Mouse (Mus musculus): Measurements from ENCODE around the gene Tbc1d22b. TPM values are rescaled to one million over a fixed set of nuclear protein-coding genes. Genes with fewer than 3 reads are reported as not detected.
"Not testable (repeated sequence)": the region's sequence is repeated elsewhere in the genome, so short reads cannot be mapped to it uniquely, and the experiment has no call there.

Gene Tbc1d22b
- polyA plus RNA-seq, 1 experiment from 2014 or later, result 19.9 TPM

GRCm38 (mm10) chr17:29510691-29511090 lies 38.9 kb upstream of the Tbc1d22b start:
- ATAC-seq (ENCODE audit: insufficient read depth, low FRiP score, low TSS enrichment) (no peak), DNase-seq (ENCODE audit: low spot score) (no peak)
- Histone ChIP-seq H3K9me3 (ENCODE audit: control insufficient read depth, low read length) (no peaks in the 10 kb centered on the region), H3K4me3 (ENCODE audit: low read depth, low read length) (no peak overlapping the region), H3K4me2 (ENCODE audit: low read depth) (no peak overlapping the region), H3K27me3 (ENCODE audit: control insufficient read depth, insufficient read depth, low read length) (no peaks in the 10 kb centered on the region), H3K4me1 (ENCODE audit: control insufficient read depth, insufficient read depth, low read length) (no peaks in the 10 kb centered on the region), H3K9ac (ENCODE audit: low read length) (no peak overlapping the region), H3K36me3 (ENCODE audit: control insufficient read depth, insufficient read depth, low read length) (no peaks in the 10 kb centered on the region), H3K27ac (ENCODE audit: low read depth, low read length) (no peak overlapping the region)
- 62% methylated on average over 8 of the region's 8 CpGs for WGBS

- no peak overlapping the region for H3K4me3 ChIP-seq (ENCODE audit: low read depth, low read length)
- H3K4me1 ChIP-seq (ENCODE audit: control insufficient read depth, insufficient read depth, low read length), result no peaks in the 10 kb centered on the region
- no peak overlapping the region for H3K9ac ChIP-seq (ENCODE audit: low read length)
- peak; percentile 63 for DNase-seq (ENCODE audit: low spot score)
- H3K36me3 ChIP-seq (ENCODE audit: control insufficient read depth, insufficient read depth, low read length), result no peaks in the 10 kb centered on the region
- no peak overlapping the region for H3K4me2 ChIP-seq (ENCODE audit: low read depth)
- 40% methylated on average over 13 of the region's 13 CpGs for WGBS
- H3K27ac ChIP-seq (ENCODE audit: low read depth, low read length), result no peak overlapping the region
- no peaks in the 10 kb centered on the region for H3K9me3 ChIP-seq (ENCODE audit: control insufficient read depth, low read length)
- H3K27me3 ChIP-seq (ENCODE audit: control insufficient read depth, insufficient read depth, low read length), result no peaks in the 10 kb centered on the region
- ATAC-seq (ENCODE audit: insufficient read depth, low FRiP score, low TSS enrichment), result no peak; the same call in 1 of the 2 replicates
Measured at GRCm38 (mm10) chr17:29513044-29513730, 36.4 kb upstream of the Tbc1d22b start.

- WGBS, result 3% methylated on average over 11 of the region's 11 CpGs
- no peak for ATAC-seq (ENCODE audit: insufficient read depth, low FRiP score, low TSS enrichment)
Measured at GRCm38 (mm10) chr17:29514435-29514834, 35.1 kb upstream of the Tbc1d22b start.

GRCm38 (mm10) chr17:29518665-29519064 lies 30.9 kb upstream of the Tbc1d22b start:
- H3K36me3 ChIP-seq (ENCODE audit: control insufficient read depth, insufficient read depth, low read length); H3K4me1 ChIP-seq (ENCODE audit: control insufficient read depth, insufficient read depth, low read length); H3K4me2 ChIP-seq (ENCODE audit: low read depth); H3K4me3 ChIP-seq (ENCODE audit: low read depth, low read length); H3K27me3 ChIP-seq (ENCODE audit: control insufficient read depth, insufficient read depth, low read length); H3K9ac ChIP-seq (ENCODE audit: low read length); ATAC-seq (ENCODE audit: insufficient read depth, low FRiP score, low TSS enrichment); H3K9me3 ChIP-seq (ENCODE audit: control insufficient read depth, low read length); DNase-seq (ENCODE audit: low spot score); H3K27ac ChIP-seq (ENCODE audit: low read depth, low read length): not testable (repeated sequence)
- 91% methylated on average over 5 of the region's 5 CpGs for WGBS

More at GRCm38 (mm10) chr17:29514435-29514834, 35.1 kb upstream of the Tbc1d22b start:
- Histone ChIP-seq H3K4me3 (ENCODE audit: low read depth, low read length) (no peak overlapping the region), H3K9me3 (ENCODE audit: control insufficient read depth, low read length) (no peaks in the 10 kb centered on the region), H3K9ac (ENCODE audit: low read length) (no peak overlapping the region), H3K4me2 (ENCODE audit: low read depth) (no peak overlapping the region), H3K4me1 (ENCODE audit: control insufficient read depth, insufficient read depth, low read length) (no peaks in the 10 kb centered on the region), H3K36me3 (ENCODE audit: control insufficient read depth, insufficient read depth, low read length) (no peaks in the 10 kb centered on the region), H3K27me3 (ENCODE audit: control insufficient read depth, insufficient read depth, low read length) (no peaks in the 10 kb centered on the region), H3K27ac (ENCODE audit: low read depth, low read length) (no peak overlapping the region)
- peak; percentile 79 for DNase-seq (ENCODE audit: low spot score)

- no peaks in the 10 kb centered on the region for H3K27me3 ChIP-seq (ENCODE audit: control insufficient read depth, insufficient read depth, low read length)
- no peak for ATAC-seq (ENCODE audit: insufficient read depth, low FRiP score, low TSS enrichment)
- WGBS, result 77% methylated on average over 8 of the region's 8 CpGs
- no peak overlapping the region for H3K27ac ChIP-seq (ENCODE audit: low read depth, low read length)
- no peak overlapping the region for H3K9ac ChIP-seq (ENCODE audit: low read length)
- no peak overlapping the region for H3K4me2 ChIP-seq (ENCODE audit: low read depth)
- DNase-seq (ENCODE audit: low spot score), result no peak
- H3K36me3 ChIP-seq (ENCODE audit: control insufficient read depth, insufficient read depth, low read length), result no peaks in the 10 kb centered on the region
- H3K4me1 ChIP-seq (ENCODE audit: control insufficient read depth, insufficient read depth, low read length), result no peaks in the 10 kb centered on the region
- H3K9me3 ChIP-seq (ENCODE audit: control insufficient read depth, low read length), result no peaks in the 10 kb centered on the region
- no peak overlapping the region for H3K4me3 ChIP-seq (ENCODE audit: low read depth, low read length)
Measured at GRCm38 (mm10) chr17:29519731-29520130, 29.9 kb upstream of the Tbc1d22b start.

GRCm38 (mm10) chr17:29525613-29526012 lies 24.0 kb upstream of the Tbc1d22b start:
- 75% methylated on average over 2 of the region's 2 CpGs for whole genome bisulfite sequencing
- no peak overlapping the region for H3K27ac ChIP-seq (ENCODE audit: low read depth, low read length)

GRCm38 (mm10) chr17:29528568-29529187 lies 20.9 kb upstream of the Tbc1d22b start:
- WGBS, result 89% methylated on average over 8 of the region's 8 CpGs
- ATAC-seq (ENCODE audit: insufficient read depth, low FRiP score, low TSS enrichment), result no peak
- no peak overlapping the region for H3K4me2 ChIP-seq (ENCODE audit: low read depth)
- no peaks in the 10 kb centered on the region for H3K36me3 ChIP-seq (ENCODE audit: control insufficient read depth, insufficient read depth, low read length)
- H3K27ac ChIP-seq (ENCODE audit: low read depth, low read length), result no peak overlapping the region
- no peak for DNase-seq (ENCODE audit: low spot score)
- H3K27me3 ChIP-seq (ENCODE audit: control insufficient read depth, insufficient read depth, low read length), result no peaks in the 10 kb centered on the region
- H3K4me1 ChIP-seq (ENCODE audit: control insufficient read depth, insufficient read depth, low read length), result no peaks in the 10 kb centered on the region
- no peaks in the 10 kb centered on the region for H3K9me3 ChIP-seq (ENCODE audit: control insufficient read depth, low read length)
- no peak overlapping the region for H3K4me3 ChIP-seq (ENCODE audit: low read depth, low read length)
- no peak overlapping the region for H3K9ac ChIP-seq (ENCODE audit: low read length)

More at GRCm38 (mm10) chr17:29525613-29526012, 24.0 kb upstream of the Tbc1d22b start:
- no peak overlapping the region for H3K9ac ChIP-seq (ENCODE audit: low read length)
- H3K9me3 ChIP-seq (ENCODE audit: control insufficient read depth, low read length), result no peaks in the 10 kb centered on the region
- no peaks in the 10 kb centered on the region for H3K4me1 ChIP-seq (ENCODE audit: control insufficient read depth, insufficient read depth, low read length)
- no peak overlapping the region for H3K4me3 ChIP-seq (ENCODE audit: low read depth, low read length)
- no peaks in the 10 kb centered on the region for H3K36me3 ChIP-seq (ENCODE audit: control insufficient read depth, insufficient read depth, low read length)
- DNase-seq (ENCODE audit: low spot score), result no peak
- H3K4me2 ChIP-seq (ENCODE audit: low read depth), result no peak overlapping the region
- H3K27me3 ChIP-seq (ENCODE audit: control insufficient read depth, insufficient read depth, low read length), result no peaks in the 10 kb centered on the region
- ATAC-seq (ENCODE audit: insufficient read depth, low FRiP score, low TSS enrichment), result no peak

- ATAC-seq (ENCODE audit: insufficient read depth, low FRiP score, low TSS enrichment), result no peak
- H3K4me3 ChIP-seq (ENCODE audit: low read depth, low read length), result no peak overlapping the region
- H3K4me1 ChIP-seq (ENCODE audit: control insufficient read depth, insufficient read depth, low read length), result no peaks in the 10 kb centered on the region
- H3K9me3 ChIP-seq (ENCODE audit: control insufficient read depth, low read length), result no peaks in the 10 kb centered on the region
- 80% methylated on average over 6 of the region's 6 CpGs for WGBS
- H3K4me2 ChIP-seq (ENCODE audit: low read depth), result no peak overlapping the region
- H3K27me3 ChIP-seq (ENCODE audit: control insufficient read depth, insufficient read depth, low read length), result no peaks in the 10 kb centered on the region
- H3K27ac ChIP-seq (ENCODE audit: low read depth, low read length), result no peak overlapping the region
- no peak for DNase-seq (ENCODE audit: low spot score)
- no peak overlapping the region for H3K9ac ChIP-seq (ENCODE audit: low read length)
- H3K36me3 ChIP-seq (ENCODE audit: control insufficient read depth, insufficient read depth, low read length), result no peaks in the 10 kb centered on the region
Measured at GRCm38 (mm10) chr17:29530508-29530907, 19.1 kb upstream of the Tbc1d22b start.

- Histone ChIP-seq H3K4me1 (ENCODE audit: control insufficient read depth, insufficient read depth, low read length) (no peaks in the 10 kb centered on the region), H3K4me3 (ENCODE audit: low read depth, low read length) (no peak overlapping the region), H3K9ac (ENCODE audit: low read length) (no peak overlapping the region), H3K9me3 (ENCODE audit: control insufficient read depth, low read length) (no peaks in the 10 kb centered on the region), H3K27me3 (ENCODE audit: control insufficient read depth, insufficient read depth, low read length) (no peaks in the 10 kb centered on the region), H3K4me2 (ENCODE audit: low read depth) (no peak overlapping the region), H3K36me3 (ENCODE audit: control insufficient read depth, insufficient read depth, low read length) (no peaks in the 10 kb centered on the region), H3K27ac (ENCODE audit: low read depth, low read length) (no peak overlapping the region)
- WGBS, result 79% methylated on average over 9 of the region's 9 CpGs
- no peak for DNase-seq (ENCODE audit: low spot score)
- no peak for ATAC-seq (ENCODE audit: insufficient read depth, low FRiP score, low TSS enrichment)
Measured at GRCm38 (mm10) chr17:29531278-29531677, 18.3 kb upstream of the Tbc1d22b start.
